Comparison of ENCODE assay signal across 8 mouse cellular contexts in the genomic region with DNA sequence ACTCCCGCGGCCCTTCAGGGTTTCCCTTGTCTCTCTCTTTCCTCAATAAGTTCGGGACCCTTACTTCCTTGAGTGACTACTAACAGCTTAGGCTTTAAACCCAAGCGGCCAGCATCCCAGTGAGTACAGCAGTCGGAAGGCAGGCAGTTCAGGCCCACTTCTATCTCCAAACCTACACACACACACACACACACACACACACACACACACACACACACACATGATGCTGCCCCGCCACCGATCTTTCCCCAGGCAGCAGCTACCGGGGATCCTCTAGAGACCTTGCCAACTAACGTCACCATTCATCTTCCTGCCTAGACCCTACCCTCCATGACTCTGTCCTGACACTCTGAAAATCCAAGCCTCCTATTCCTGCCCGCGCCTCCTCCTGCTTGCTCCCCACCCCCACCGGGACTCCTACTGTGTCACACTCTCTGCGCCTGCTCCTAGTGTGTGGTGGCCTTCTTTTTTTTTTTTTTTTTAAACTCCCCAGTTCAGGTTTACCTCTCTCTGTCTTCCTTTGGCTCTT. TPM values are rescaled to one million over a fixed set of nuclear protein-coding genes. Genes with fewer than 3 reads are reported as not detected.
A peak's percentile ranks its signal among the peaks of the same experiment; 100 is the strongest.
DNase-seq lines count a peak whose midpoint lies in the region; ATAC-seq lines count a peak whose summit lies in the region.

No protein-coding gene starts in this region.

- H3K27ac ChIP-seq in embryonic facial prominence, embryonic 12.5 days: peak overlapping the region; percentile 97
- peak overlapping the region; percentile 99 for H3K27ac ChIP-seq in stomach, embryonic 15.5 days

- peaks cover 17% of the 10 kb centered on the region for H3K4me1 ChIP-seq in embryonic facial prominence, embryonic 12.5 days
- peaks cover 33% of the 10 kb centered on the region for H3K4me1 ChIP-seq in stomach, embryonic 15.5 days

- H3K9me3 ChIP-seq in embryonic facial prominence, embryonic 12.5 days: no peaks in the 10 kb centered on the region
- no peaks in the 10 kb centered on the region for H3K9me3 ChIP-seq in stomach, embryonic 15.5 days

- peak overlapping the region; percentile 78 for H3K9ac ChIP-seq in embryonic facial prominence, embryonic 12.5 days
- peak overlapping the region; percentile 81 for H3K9ac ChIP-seq in stomach, embryonic 15.5 days

- no peaks in the 10 kb centered on the region for H3K27me3 ChIP-seq in embryonic facial prominence, embryonic 12.5 days
- H3K27me3 ChIP-seq in stomach, embryonic 15.5 days (replicated peaks): no peaks in the 10 kb centered on the region

- peak; percentile 62 for DNase-seq in cerebellum, adult 11 months
- peak; percentile 86 to 92 for DNase-seq in adrenal gland, adult (ENCODE audit: inconsistent age in 2 of 2, low spot score in 1 of 2)
- peak; percentile 82 to 85 for DNase-seq in heart, postnatal 10 days
- DNase-seq in layer of hippocampus, postnatal 10 days (ENCODE audit: low spot score in 2 of 2): peak; percentile 48 to 60
- peak; percentile 87 for DNase-seq in lung, postnatal 36 days

- intact Hi-C loops in heart, postnatal 10 days (cut with DNase I): no loop called here

- peak overlapping the region; percentile 66 for H3K4me3 ChIP-seq in embryonic facial prominence, embryonic 12.5 days
- peak overlapping the region; percentile 79 for H3K4me3 ChIP-seq in stomach, embryonic 15.5 days (replicated peaks)

- ATAC-seq in cerebellum, adult (ENCODE audit: insufficient number of reproducible peaks, low FRiP score, low TSS enrichment): no peak
- ATAC-seq in embryonic facial prominence, embryonic 12.5 days (ENCODE audit: insufficient number of reproducible peaks, insufficient read depth, low FRiP score, low TSS enrichment): no peak
- ATAC-seq in stomach, embryonic 15.5 days (ENCODE audit: insufficient read depth, low FRiP score, low read depth): no peak

- WGBS in embryonic facial prominence, embryonic 12.5 days: under 1% methylated on average over 13 of the region's 13 CpGs
- WGBS in stomach, embryonic 15.5 days: 2% methylated on average over 13 of the region's 13 CpGs

- H3K4me2 ChIP-seq in embryonic facial prominence, embryonic 12.5 days (replicated peaks): peak overlapping the region; percentile 74
- peak overlapping the region; percentile 79 for H3K4me2 ChIP-seq in stomach, embryonic 15.5 days

- peaks cover 5% of the 10 kb centered on the region; the same call in 1 of the 2 replicates for H3K36me3 ChIP-seq in embryonic facial prominence, embryonic 12.5 days
- peaks cover 9% of the 10 kb centered on the region; the same call in 1 of the 2 replicates for H3K36me3 ChIP-seq in stomach, embryonic 15.5 days

RNA-seq across cellular contexts. Expression of gene Sertad1, which starts 1.1 kb away (rescaled TPM):
- polyA plus RNA-seq in embryonic facial prominence, embryonic 12.5 days (2016; fragmentation: Nextera tagmentation; extraction: Ambion mirVana): 31.1 and 32.0 TPM in 2 replicates
- total RNA-seq in heart, postnatal 10 days (2021): 10 to 100 TPM; 13.1 to 13.4 TPM
- total RNA-seq in layer of hippocampus, postnatal 10 days (2021): 1 to 10 TPM; 4.5 TPM
- 35.3 and 36.7 TPM in 2 replicates for polyA plus RNA-seq in stomach, embryonic 15.5 days (2015; fragmentation: Nextera tagmentation; extraction: Ambion mirVana)

RNA-seq across cellular contexts. Expression of gene Prx, which starts 11.3 kb away (rescaled TPM):
- polyA plus RNA-seq in embryonic facial prominence, embryonic 12.5 days (2016; fragmentation: Nextera tagmentation; extraction: Ambion mirVana): 5.6 and 6.2 TPM in 2 replicates
- 1 to 10 TPM; 3.1 to 3.6 TPM for total RNA-seq in heart, postnatal 10 days (2021)
- 1 to 10 TPM; 1.1 to 1.5 TPM for total RNA-seq in layer of hippocampus, postnatal 10 days (2021)
- 3.1 and 3.5 TPM in 2 replicates for polyA plus RNA-seq in stomach, embryonic 15.5 days (2015; fragmentation: Nextera tagmentation; extraction: Ambion mirVana)

RNA-seq across cellular contexts. Expression of gene Sertad3, which starts 14.2 kb away (rescaled TPM):
- polyA plus RNA-seq in embryonic facial prominence, embryonic 12.5 days (2016; fragmentation: Nextera tagmentation; extraction: Ambion mirVana): 29.9 and 33.1 TPM in 2 replicates
- 10 to 100 TPM in 1 of 2 experiments, 1 to 10 TPM in 1; 9.1 to 10.4 TPM for total RNA-seq in heart, postnatal 10 days (2021)
- 1 to 10 TPM; 3.6 to 3.8 TPM for total RNA-seq in layer of hippocampus, postnatal 10 days (2021)
- polyA plus RNA-seq in stomach, embryonic 15.5 days (2015; fragmentation: Nextera tagmentation; extraction: Ambion mirVana): 29.3 and 35.1 TPM in 2 replicates

RNA-seq across cellular contexts. Expression of gene Hipk4, which starts 35.3 kb away (rescaled TPM):
- 0.95 and 1.0 TPM in 2 replicates for polyA plus RNA-seq in embryonic facial prominence, embryonic 12.5 days (2016; fragmentation: Nextera tagmentation; extraction: Ambion mirVana)
- under 1 TPM; 0.31 to 0.55 TPM for total RNA-seq in heart, postnatal 10 days (2021)
- total RNA-seq in layer of hippocampus, postnatal 10 days (2021): under 1 TPM; 0.11 to 0.23 TPM
- 0.67 and 0.86 TPM in 2 replicates for polyA plus RNA-seq in stomach, embryonic 15.5 days (2015; fragmentation: Nextera tagmentation; extraction: Ambion mirVana)

RNA-seq across cellular contexts. Expression of gene Blvrb, which starts 40.0 kb away (rescaled TPM):
- 34.5 and 36.8 TPM in 2 replicates for polyA plus RNA-seq in embryonic facial prominence, embryonic 12.5 days (2016; fragmentation: Nextera tagmentation; extraction: Ambion mirVana)
- total RNA-seq in heart, postnatal 10 days (2021): 10 to 100 TPM; 38.2 to 40.8 TPM
- total RNA-seq in layer of hippocampus, postnatal 10 days (2021): 10 to 100 TPM; 16.5 to 17.1 TPM
- 86.6 and 133 TPM in 2 replicates for polyA plus RNA-seq in stomach, embryonic 15.5 days (2015; fragmentation: Nextera tagmentation; extraction: Ambion mirVana)
